Mouse (Mus musculus) forebrain, embryonic 11.5 days (tissue): ENCODE data around the gene Cdc42ep4. TPM values are rescaled to one million over a fixed set of nuclear protein-coding genes. Genes with fewer than 3 reads are reported as not detected.

Experiments
- ATAC-seq: fragments of 200-750 bp; cut with Nextera tagmentation; replicated peaks from 2 replicates; pipeline ENCODE4 v1.8.0; 2017; ENCODE audit warnings: moderate TSS enrichment; ENCODE audit not compliant: low FRiP score
- DNase-seq: peaks from one replicate; pipeline ENCODE4 v3.0.0-alpha.2; 2017; ENCODE audit warnings: low spot score
- H3K27ac ChIP-seq: fragments of 300-500 bp; sonication (generic); 2 replicates; pipeline ENCODE4 v1.5.1; 2014; ENCODE audit warnings: low read depth, low read length
- H3K27me3 ChIP-seq: fragments of 300-500 bp; sonication (generic); 2 replicates; pipeline ENCODE4 v1.6.1; 2014; ENCODE audit warnings: mild to moderate bottlenecking, low read length, mixed read lengths; ENCODE audit not compliant: control insufficient read depth, insufficient read depth
- H3K36me3 ChIP-seq: fragments of 300-500 bp; sonication (generic); 2 replicates; pipeline ENCODE4 v1.6.1; 2014; ENCODE audit warnings: mild to moderate bottlenecking, low read length, moderate library complexity, mixed read lengths; ENCODE audit not compliant: control insufficient read depth, insufficient read depth
- H3K4me1 ChIP-seq: fragments of 300-500 bp; sonication (generic); replicated peaks from 2 replicates; pipeline ENCODE4 v1.6.1; 2014; ENCODE audit warnings: low read length, mixed read lengths; ENCODE audit not compliant: control insufficient read depth, insufficient read depth
- H3K4me2 ChIP-seq: fragments of 300-500 bp; sonication (generic); 2 replicates; pipeline ENCODE4 v1.6.1; 2014; ENCODE audit warnings: low read depth, mild to moderate bottlenecking, low read length, moderate library complexity, mixed read lengths; ENCODE audit not compliant: severe bottlenecking
- H3K4me3 ChIP-seq: fragments of 300-500 bp; sonication (generic); 2 replicates; pipeline ENCODE4 v1.5.1; 2014; ENCODE audit warnings: low read depth, low read length
- H3K9ac ChIP-seq: fragments of 300-500 bp; sonication (generic); 2 replicates; pipeline ENCODE4 v1.6.1; 2014; ENCODE audit warnings: low read length
- H3K9me3 ChIP-seq: fragments of 300-500 bp; sonication (generic); 2 replicates; pipeline ENCODE4 v1.6.1; 2016; ENCODE audit warnings: low read length, mixed read lengths; ENCODE audit not compliant: control insufficient read depth
- WGBS: fragments of 180-500 bp; shearing (Covaris S2); extraction: QIAGEN DNeasy Blood & Tissue Kit; methylation state at CpG from one replicate; pipeline ENCODE4 v1.1.7; 2014; 5-methylcytosine and 5-hydroxymethylcytosine counted together
- polyA plus RNA-seq: library from polyadenylated mRNA; unstranded; fragments of >200 nt; fragmentation: Nextera tagmentation; extraction: Ambion mirVana; gene quantifications from 2 replicates; pipeline ENCODE4 v1.2.1, GENCODE M21; 2014

Cdc42ep4 gene
- polyA plus RNA-seq, 1 experiment from 2014 or later = 78.5 TPM

- H3K27ac ChIP-seq = no peak overlapping the region
- DNase-seq (no peak), ATAC-seq (no peak)
- H3K27me3 ChIP-seq = no peaks in the 10 kb centered on the region
- peaks cover 15% of the 10 kb centered on the region for H3K4me1 ChIP-seq
- no peaks in the 10 kb centered on the region for H3K9me3 ChIP-seq
- H3K4me3 ChIP-seq = no peak overlapping the region
- WGBS = 6% methylated on average over 6 of the region's 6 CpGs
- H3K9ac ChIP-seq = no peak overlapping the region
- no peaks in the 10 kb centered on the region for H3K36me3 ChIP-seq
- peak overlapping the region; percentile 13 for H3K4me2 ChIP-seq
Observed at GRCm38 (mm10) chr11:113779680-113780041, 28.0 kb upstream of the Cdc42ep4 start.

- H3K36me3 ChIP-seq = no peaks in the 10 kb centered on the region
- peak overlapping the region; percentile 13 for H3K4me2 ChIP-seq
- H3K9ac ChIP-seq = peak overlapping the region; percentile 20; the same call in 1 of the 2 replicates
- H3K4me3 ChIP-seq = no peak overlapping the region
- H3K4me1 ChIP-seq = peaks cover 10% of the 10 kb centered on the region; the same call in 1 of the 2 replicates
- H3K9me3 ChIP-seq = no peaks in the 10 kb centered on the region
- no peaks in the 10 kb centered on the region for H3K27me3 ChIP-seq
- ATAC-seq = 0 out of 2 replicates have a peak, but pooled peaks have one; percentile 29
- DNase-seq = no peak
- no peak overlapping the region for H3K27ac ChIP-seq
- 13% methylated on average over 20 of the region's 20 CpGs for WGBS
Observed at GRCm38 (mm10) chr11:113778733-113779679, 27.3 kb upstream of the Cdc42ep4 start.

GRCm38 (mm10) chr11:113777878-113778464 lies 26.3 kb upstream of the Cdc42ep4 start:
- H3K27me3 ChIP-seq = no peaks in the 10 kb centered on the region
- no peak overlapping the region for H3K4me2 ChIP-seq
- ATAC-seq (no peak), DNase-seq (no peak)
- no peaks in the 10 kb centered on the region for H3K36me3 ChIP-seq
- H3K4me1 ChIP-seq = peaks cover 10% of the 10 kb centered on the region; the same call in 1 of the 2 replicates
- no peak overlapping the region for H3K27ac ChIP-seq
- H3K4me3 ChIP-seq = no peak overlapping the region
- 71% methylated on average over 8 of the region's 8 CpGs for WGBS
- no peaks in the 10 kb centered on the region for H3K9me3 ChIP-seq
- no peak overlapping the region for H3K9ac ChIP-seq

GRCm38 (mm10) chr11:113776851-113777511 lies 25.3 kb upstream of the Cdc42ep4 start:
- H3K9me3 ChIP-seq = no peaks in the 10 kb centered on the region
- no peak overlapping the region for H3K4me3 ChIP-seq
- H3K4me1 ChIP-seq = peaks cover 8% of the 10 kb centered on the region; the same call in 1 of the 2 replicates
- 75% methylated on average over 14 of the region's 14 CpGs for WGBS
- H3K27me3 ChIP-seq = no peaks in the 10 kb centered on the region
- no peak overlapping the region for H3K9ac ChIP-seq
- no peak overlapping the region for H3K4me2 ChIP-seq
- no peak overlapping the region for H3K27ac ChIP-seq
- DNase-seq = no peak
- no peaks in the 10 kb centered on the region for H3K36me3 ChIP-seq
- ATAC-seq = no peak

- Histone ChIP-seq H3K27ac (no peak overlapping the region), H3K4me3 (no peak overlapping the region), H3K27me3 (no peaks in the 10 kb centered on the region), H3K9me3 (no peaks in the 10 kb centered on the region), H3K4me1 (peaks cover 8% of the 10 kb centered on the region; the same call in 1 of the 2 replicates), H3K4me2 (no peak overlapping the region), H3K9ac (no peak overlapping the region), H3K36me3 (no peaks in the 10 kb centered on the region)
- no peak for ATAC-seq
- no peak for DNase-seq
- 94% methylated on average over 3 of the region's 3 CpGs for WGBS
Observed at GRCm38 (mm10) chr11:113774773-113775172, 23.1 kb upstream of the Cdc42ep4 start.

GRCm38 (mm10) chr11:113773191-113773590 lies 21.5 kb upstream of the Cdc42ep4 start:
- H3K27ac ChIP-seq = no peak overlapping the region
- no peaks in the 10 kb centered on the region for H3K27me3 ChIP-seq
- no peaks in the 10 kb centered on the region for H3K4me1 ChIP-seq
- 85% methylated on average over 5 of the region's 5 CpGs for WGBS
- no peak overlapping the region for H3K4me2 ChIP-seq
- no peaks in the 10 kb centered on the region for H3K9me3 ChIP-seq
- no peaks in the 10 kb centered on the region for H3K36me3 ChIP-seq
- no peak overlapping the region for H3K4me3 ChIP-seq
- DNase-seq (no peak), ATAC-seq (no peak)
- no peak overlapping the region for H3K9ac ChIP-seq

GRCm38 (mm10) chr11:113771187-113771586 lies 19.5 kb upstream of the Cdc42ep4 start:
- Histone ChIP-seq H3K9ac (no peak overlapping the region), H3K4me1 (no peaks in the 10 kb centered on the region), H3K36me3 (no peaks in the 10 kb centered on the region), H3K27me3 (no peaks in the 10 kb centered on the region), H3K4me2 (no peak overlapping the region), H3K27ac (no peak overlapping the region), H3K9me3 (no peaks in the 10 kb centered on the region), H3K4me3 (no peak overlapping the region)
- WGBS = 87% methylated on average over 13 of the region's 13 CpGs
- ATAC-seq (no peak), DNase-seq (no peak)

- peaks cover 7% of the 10 kb centered on the region; the same call in 1 of the 2 replicates for H3K4me1 ChIP-seq
- 81% methylated on average over 3 of the region's 3 CpGs for WGBS
Observed at GRCm38 (mm10) chr11:113768356-113768755, 16.7 kb upstream of the Cdc42ep4 start.

More at GRCm38 (mm10) chr11:113768356-113768755, 16.7 kb upstream of the Cdc42ep4 start:
- H3K9ac ChIP-seq = no peak overlapping the region
- no peaks in the 10 kb centered on the region for H3K27me3 ChIP-seq
- H3K4me3 ChIP-seq = no peak overlapping the region
- no peaks in the 10 kb centered on the region for H3K9me3 ChIP-seq
- H3K36me3 ChIP-seq = no peaks in the 10 kb centered on the region
- ATAC-seq (no peak), DNase-seq (no peak)
- no peak overlapping the region for H3K27ac ChIP-seq
- H3K4me2 ChIP-seq = no peak overlapping the region
